Mouse (Mus musculus) MEL (cell line): ENCODE measurements at regions not wholly inside any gene's neighbourhood (a gene's known extent, or its start where the extent isn't known, plus 50 kb on each side); places are given as distances from the start of the nearest gene placed in this dataset.
A peak's percentile ranks its signal among the peaks of the same experiment; 100 is the strongest.

Experiments used
- CTCF ChIP-seq, 3 experiments: IDR thresholded peaks in 2 of 3; conservative IDR thresholded peaks in 1 of 3; 2 replicates each; pipeline ENCODE4 v1.5.1; 2011 to 2012; ENCODE audit warnings: low read length in 3 of 3, low read depth in 2 of 3, mild to moderate bottlenecking in 2 of 3, improper control_type of control experiment in 1 of 3, inconsistent platforms in 1 of 3, mixed read lengths in 1 of 3, moderate library complexity in 1 of 3; ENCODE audit not compliant: control insufficient read depth in 1 of 3, insufficient read depth in 1 of 3, poor library complexity in 1 of 3, severe bottlenecking in 1 of 3
- MAFK ChIP-seq: IDR thresholded peaks from 2 replicates; pipeline ENCODE4 v1.6.1; 2011; ENCODE audit warnings: low read depth, mild to moderate bottlenecking, low read length, improper control_type of control experiment, borderline replicate concordance
- MAZ ChIP-seq: IDR thresholded peaks from 2 replicates; pipeline ENCODE4 v1.6.1; 2012; ENCODE audit warnings: low read depth, mild to moderate bottlenecking, inconsistent platforms, low read length, improper control_type of control experiment
- SMC3 ChIP-seq: IDR thresholded peaks from 2 replicates; pipeline ENCODE4 v1.6.1; 2011; ENCODE audit warnings: low read depth, low read length, improper control_type of control experiment
- TCF12 ChIP-seq: IDR thresholded peaks from 2 replicates; pipeline ENCODE4 v1.6.1; 2014; ENCODE audit warnings: low read depth, mild to moderate bottlenecking, inconsistent platforms, low read length, improper control_type of control experiment, moderate library complexity

- no peak for TF ChIP-seq MAZ
- TF ChIP-seq MAFK: no peak
- no peak for TF ChIP-seq TCF12
- TF ChIP-seq CTCF (IDR thresholded peaks at IDR 0.05 in 2 of 3, conservative IDR thresholded peaks at IDR 0.05 in 1 of 3; ENCODE audit: control insufficient read depth in 1 of 3, insufficient read depth in 1 of 3, low read depth in 2 of 3, low read length in 3 of 3, poor library complexity in 1 of 3, severe bottlenecking in 1 of 3): peak; percentile 76 to 92 (median 87); a peak in 5 of 6 replicates
- peak; percentile 93 for TF ChIP-seq SMC3
These were observed 105.4 kb upstream of the Ubr2 start for GRCm38 (mm10) chr17:47115754-47116153.
